ENCODE assay signal across 8 mouse cellular contexts in genomic region chr10:44269211-44269610, GRCm38 (mm10). TPM values are rescaled to one million over a fixed set of nuclear protein-coding genes. Genes with fewer than 3 reads are reported as not detected.
DNase-seq lines count a peak whose midpoint lies in the region; ATAC-seq and TF ChIP-seq lines count a peak whose summit lies in the region.

No protein-coding gene starts in this region.

- dilution Hi-C loops in CH12.LX (cut with MboI; ENCODE audit: extremely low pct_ligation_motif_present, extremely low pct_unique_long_range_greater_than_20kb, low sequenced_read_pairs), result no loop called here

- H3K4me1 ChIP-seq in heart, embryonic 10.5 days, result peaks cover 17% of the 10 kb centered on the region
- peaks cover 6 to 41% of the 10 kb centered on the region in 2 experiments for H3K4me1 ChIP-seq in CH12.LX (ENCODE audit: control insufficient read depth in 1 of 2, insufficient read depth in 2 of 2)
- peaks cover 20% of the 10 kb centered on the region for H3K4me1 ChIP-seq in forebrain, embryonic 16.5 days (replicated peaks; ENCODE audit: control insufficient read depth, insufficient read depth, low read length)
- H3K4me1 ChIP-seq in liver, embryonic 15.5 days (replicated peaks), result peaks cover 23% of the 10 kb centered on the region

- H3K9ac ChIP-seq in CH12.LX (ENCODE audit: insufficient read depth, low read depth), result peak overlapping the region; percentile 73
- peak overlapping the region; percentile 45; the same call in 1 of the 2 replicates for H3K9ac ChIP-seq in forebrain, embryonic 16.5 days (replicated peaks; ENCODE audit: low read depth, low read length)
- peak overlapping the region; percentile 77 for H3K9ac ChIP-seq in liver, embryonic 15.5 days

- TF ChIP-seq CTCF in CH12.LX (conservative IDR thresholded peaks at IDR 0.05 in 1 of 2, IDR thresholded peaks at IDR 0.05 in 1 of 2; ENCODE audit: low read depth in 2 of 2, low read length in 2 of 2), result no peak

- TF ChIP-seq RAD21 in CH12.LX (IDR thresholded peaks at IDR 0.05; ENCODE audit: low read depth, low read length), result no peak

- peak overlapping the region; percentile 91 for H3K4me3 ChIP-seq in heart, embryonic 10.5 days
- H3K4me3 ChIP-seq in CH12.LX (replicated peaks in 1 of 3; ENCODE audit: low read depth in 2 of 3, low read length in 2 of 3, poor library complexity in 1 of 3), result peak overlapping the region in 2 of 3 experiments; percentile 81 to 88
- H3K4me3 ChIP-seq in forebrain, embryonic 16.5 days (replicated peaks; ENCODE audit: low read length), result peak overlapping the region; percentile 90
- peak overlapping the region; percentile 87 for H3K4me3 ChIP-seq in liver, embryonic 15.5 days (replicated peaks)

- 75% methylated on average over 2 of the region's 2 CpGs for WGBS in heart, embryonic 10.5 days
- WGBS in forebrain, embryonic 16.5 days, result 71% methylated on average over 2 of the region's 2 CpGs
- WGBS in liver, embryonic 15.5 days (ENCODE audit: insufficient replicate concordance), result 47% methylated on average over 2 of the region's 2 CpGs

- H3K27ac ChIP-seq in heart, embryonic 10.5 days, result no peak overlapping the region
- no peak overlapping the region for H3K27ac ChIP-seq in CH12.LX (ENCODE audit: insufficient read depth, low read depth)
- no peak overlapping the region for H3K27ac ChIP-seq in forebrain, embryonic 16.5 days (ENCODE audit: low read length)
- H3K27ac ChIP-seq in liver, embryonic 15.5 days (replicated peaks), result no peak overlapping the region

- peaks cover 18% of the 10 kb centered on the region for H3K79me2 ChIP-seq in CH12.LX (replicated peaks; ENCODE audit: control insufficient read depth, extremely low read depth, insufficient read depth, poor library complexity, severe bottlenecking)

- H3K27me3 ChIP-seq in heart, embryonic 10.5 days (ENCODE audit: insufficient read depth, poor library complexity, severe bottlenecking), result no peaks in the 10 kb centered on the region
- no peaks in the 10 kb centered on the region for H3K27me3 ChIP-seq in CH12.LX (replicated peaks)
- no peaks in the 10 kb centered on the region for H3K27me3 ChIP-seq in forebrain, embryonic 16.5 days (replicated peaks; ENCODE audit: control insufficient read depth, insufficient read depth, low read length)
- no peaks in the 10 kb centered on the region for H3K27me3 ChIP-seq in liver, embryonic 15.5 days

- H3K36me3 ChIP-seq in heart, embryonic 10.5 days, result no peaks in the 10 kb centered on the region
- peaks cover 0 to 37% of the 10 kb centered on the region in 2 experiments for H3K36me3 ChIP-seq in CH12.LX (replicated peaks in 1 of 2; ENCODE audit: control insufficient read depth in 1 of 2, insufficient read depth in 1 of 2, low read length in 1 of 2)
- no peaks in the 10 kb centered on the region for H3K36me3 ChIP-seq in forebrain, embryonic 16.5 days (ENCODE audit: control insufficient read depth, insufficient read depth)
- H3K36me3 ChIP-seq in liver, embryonic 15.5 days (replicated peaks), result no peaks in the 10 kb centered on the region

- no peaks in the 10 kb centered on the region for H3K9me3 ChIP-seq in heart, embryonic 10.5 days
- no peaks in the 10 kb centered on the region for H3K9me3 ChIP-seq in CH12.LX (replicated peaks; ENCODE audit: low read length)
- H3K9me3 ChIP-seq in forebrain, embryonic 16.5 days (ENCODE audit: control insufficient read depth, low read length), result no peaks in the 10 kb centered on the region
- H3K9me3 ChIP-seq in liver, embryonic 15.5 days (replicated peaks), result no peaks in the 10 kb centered on the region

- TF ChIP-seq EP300 in CH12.LX (IDR thresholded peaks at IDR 0.05; ENCODE audit: low read length), result no peak

- in situ Hi-C loops in CH12.LX (cut with MboI; ENCODE audit: low pct_ligation_motif_present, low pct_unique_long_range_greater_than_20kb, low sequenced_read_pairs), result no loop called here

- no peak for TF ChIP-seq POLR2A in CH12.LX (IDR thresholded peaks at IDR 0.05; ENCODE audit: low read depth, low read length)

- peak overlapping the region; percentile 48 for H3K4me2 ChIP-seq in CH12.LX (ENCODE audit: insufficient read depth, low read depth, poor library complexity, severe bottlenecking)
- H3K4me2 ChIP-seq in forebrain, embryonic 16.5 days (ENCODE audit: low read length), result peak overlapping the region; percentile 60
- peak overlapping the region; percentile 79 for H3K4me2 ChIP-seq in liver, embryonic 15.5 days

- DNase-seq in heart, embryonic 10.5 days (ENCODE audit: low spot score), result no peak
- no peak for DNase-seq in heart, postnatal 14 days
- DNase-seq in CH12.LX (ENCODE audit: extremely low read depth), result no peak
- no peak for DNase-seq in retina, postnatal 1 day
- DNase-seq in left cerebral cortex, postnatal 4 days, result no peak
- DNase-seq in testis, postnatal 10 days (ENCODE audit: low spot score), result no peak

- intact Hi-C loops in heart, postnatal 14 days (cut with DNase I), result no loop called here
- intact Hi-C loops in left cerebral cortex, postnatal 4 days (cut with DNase I), result no loop called here

- no peak for ATAC-seq in forebrain, embryonic 16.5 days
- no peak for ATAC-seq in liver, embryonic 15.5 days (ENCODE audit: insufficient read depth)

TF ChIP-seq in CH12.LX, 34 proteins besides CTCF, POLR2A, EP300 and RAD21:
- TF ChIP-seq TCF12 (IDR thresholded peaks at IDR 0.05; ENCODE audit: low read depth, low read length) (no peak), POLR2AphosphoS2 (IDR thresholded peaks at IDR 0.05; ENCODE audit: low read depth, low read length) (no peak), MAX (IDR thresholded peaks at IDR 0.05; ENCODE audit: low read length) (no peak), KAT2A (IDR thresholded peaks at IDR 0.05; ENCODE audit: insufficient replicate concordance, low read length) (no peak), ELF1 (IDR thresholded peaks at IDR 0.05; ENCODE audit: low read depth, low read length) (no peak), MAFK (IDR thresholded peaks at IDR 0.05; ENCODE audit: insufficient replicate concordance, low read length) (no peak), ZKSCAN1 (IDR thresholded peaks at IDR 0.05; ENCODE audit: borderline replicate concordance, low read depth, low read length) (no peak), JUN (IDR thresholded peaks at IDR 0.05; ENCODE audit: insufficient read depth, low read depth, low read length) (no peak), NRF1 (IDR thresholded peaks at IDR 0.05; ENCODE audit: low read depth, low read length) (no peak), MXI1 (IDR thresholded peaks at IDR 0.05; ENCODE audit: low read depth, low read length) (no peak), TBP (conservative IDR thresholded peaks at IDR 0.05; ENCODE audit: low read depth, low read length) (no peak), IRF4 (IDR thresholded peaks at IDR 0.05; ENCODE audit: low read depth, low read length) (no peak), ZNF384 (IDR thresholded peaks at IDR 0.05; ENCODE audit: low read depth, low read length) (no peak), CHD1 (IDR thresholded peaks at IDR 0.05; ENCODE audit: low read depth, low read length) (no peak), HCFC1 (IDR thresholded peaks at IDR 0.05; ENCODE audit: low read depth, low read length) (no peak), GABPA (IDR thresholded peaks at IDR 0.05; ENCODE audit: insufficient replicate concordance, low read depth, low read length) (no peak), RCOR1 (conservative IDR thresholded peaks at IDR 0.05; ENCODE audit: low read depth, low read length) (no peak)

RNA-seq across cellular contexts. Expression of gene Atg5, which starts 1.1 kb away (rescaled TPM):
- 29.8 and 38.4 TPM in 2 replicates for polyA plus RNA-seq in heart, embryonic 10.5 days (2016; fragmentation: Nextera tagmentation; extraction: Ambion mirVana)
- total RNA-seq in heart, postnatal 14 days (2021), result 10 to 100 TPM; 14.4 TPM
- total RNA-seq in CH12.LX (2012; rRNA removed), result 15.6 and 21.1 TPM in 2 replicates
- total RNA-seq in CH12.LX (2014; rRNA removed), result 47.5 and 52.9 TPM in 2 replicates
- 30.0 and 34.7 TPM in 2 replicates for polyA plus RNA-seq in CH12.LX (2012; ENCODE audit: insufficient read length, low read depth)
- 50.2 and 56.1 TPM in 2 replicates for polyA plus RNA-seq in forebrain, embryonic 16.5 days (2015; fragmentation: Nextera tagmentation; extraction: Ambion mirVana)
- 16.8 and 19.9 TPM in 2 replicates for polyA plus RNA-seq in liver, embryonic 15.5 days (2015; fragmentation: Nextera tagmentation; extraction: Ambion mirVana)
- total RNA-seq in left cerebral cortex, postnatal 4 days (2021), result 10 to 100 TPM; 20.1 to 25.2 TPM
